Mouse (Mus musculus): ENCODE results near the gene Dnajc15. TPM values are rescaled to one million over a fixed set of nuclear protein-coding genes. Genes with fewer than 3 reads are reported as not detected.

Dnajc15 gene
- polyA plus RNA-seq, 1 experiment = 18.3 TPM

DNA sequence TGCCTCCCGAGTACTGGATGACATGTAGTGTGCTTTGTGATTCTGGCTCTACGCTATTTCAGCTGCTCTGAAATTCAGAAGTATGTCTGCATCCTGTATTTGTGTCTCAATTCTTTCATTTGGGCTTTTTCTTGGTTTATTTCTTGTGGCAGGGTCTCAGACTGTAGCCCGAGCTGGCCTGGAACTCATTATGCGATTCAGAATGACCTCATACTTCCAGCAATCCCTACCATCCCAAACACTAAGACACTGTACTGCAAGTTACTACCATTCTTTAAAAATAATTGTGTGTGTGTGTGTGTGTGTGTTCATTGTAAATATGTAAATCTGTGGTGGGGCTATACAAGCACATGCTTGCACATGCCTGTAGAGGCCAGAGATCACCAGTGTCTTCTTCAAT lies 78.4 kb downstream of the Dnajc15 start:
- no peak for DNase-seq (ENCODE audit: low read depth)

DNA sequence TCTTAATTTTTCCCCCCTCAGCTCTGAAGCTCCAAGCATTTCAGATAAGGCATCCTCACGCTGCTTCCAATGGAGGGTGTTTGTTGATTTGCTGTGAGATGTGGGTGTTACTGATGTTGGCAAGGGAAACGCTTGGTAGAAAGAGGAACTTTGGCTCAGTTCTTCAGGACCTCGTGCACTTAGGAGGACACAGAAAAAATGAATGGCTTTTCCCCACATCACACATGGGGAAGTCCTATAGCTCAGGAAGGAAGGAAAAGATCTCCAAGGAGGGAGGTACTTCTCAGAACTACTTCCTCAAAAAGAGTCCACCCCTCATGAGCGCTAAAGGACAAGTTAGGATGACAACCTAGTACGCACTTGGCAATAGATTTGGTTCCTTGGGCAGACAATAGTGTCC lies 79.7 kb downstream of the Dnajc15 start:
- no peak for DNase-seq (ENCODE audit: low read depth)

DNA sequence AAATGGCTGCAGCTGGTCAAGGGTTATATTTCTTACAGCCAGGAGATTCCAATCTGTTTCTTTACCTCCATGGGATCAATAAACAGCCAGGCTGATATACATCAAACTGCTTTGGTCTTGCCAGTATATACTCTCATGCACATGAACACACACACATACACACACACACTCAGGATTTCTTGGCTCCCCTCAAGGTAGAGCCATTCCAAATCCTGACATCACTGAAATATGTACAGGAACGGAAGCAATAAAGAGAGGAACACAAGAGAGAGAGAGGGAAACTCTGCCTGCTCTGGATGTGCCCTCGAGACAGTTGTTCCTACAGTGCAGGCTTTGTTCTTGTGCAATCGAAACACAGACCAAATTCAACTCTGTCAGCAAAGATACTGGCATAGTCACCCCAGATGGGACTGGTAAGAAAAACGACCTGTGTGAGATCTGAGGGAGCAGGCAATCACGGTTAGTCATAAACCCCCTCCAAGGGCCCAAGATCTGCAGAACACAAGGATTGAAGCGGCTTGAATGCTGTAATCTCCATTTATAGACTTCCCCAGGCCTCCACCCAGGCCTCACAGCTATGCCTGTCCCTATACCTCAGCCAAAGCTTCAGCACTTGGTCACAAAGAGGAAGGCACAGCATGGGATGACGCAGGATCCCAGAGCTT lies 80.5 kb downstream of the Dnajc15 start:
- no peak for DNase-seq (ENCODE audit: low read depth)

DNA sequence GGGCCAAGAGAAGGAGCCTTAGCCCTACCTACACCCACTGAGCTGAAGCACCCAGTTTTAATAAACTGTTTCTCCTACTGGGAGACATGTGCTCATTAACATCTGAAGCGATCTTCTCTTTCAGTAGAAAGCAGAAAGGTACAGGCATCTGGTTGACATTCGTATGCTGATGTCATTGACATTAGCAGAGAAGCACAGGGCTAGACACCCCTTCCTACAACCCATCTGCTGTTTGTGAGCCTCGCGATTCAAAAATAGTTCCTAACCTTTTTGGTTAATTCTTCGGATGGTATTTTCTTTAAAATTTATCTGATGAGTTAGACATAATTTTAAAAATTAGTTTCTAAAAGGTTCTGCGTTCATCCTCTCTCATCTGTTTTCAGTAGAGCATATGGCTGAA lies 81.9 kb downstream of the Dnajc15 start:
- no peak for DNase-seq (ENCODE audit: low read depth)

DNA sequence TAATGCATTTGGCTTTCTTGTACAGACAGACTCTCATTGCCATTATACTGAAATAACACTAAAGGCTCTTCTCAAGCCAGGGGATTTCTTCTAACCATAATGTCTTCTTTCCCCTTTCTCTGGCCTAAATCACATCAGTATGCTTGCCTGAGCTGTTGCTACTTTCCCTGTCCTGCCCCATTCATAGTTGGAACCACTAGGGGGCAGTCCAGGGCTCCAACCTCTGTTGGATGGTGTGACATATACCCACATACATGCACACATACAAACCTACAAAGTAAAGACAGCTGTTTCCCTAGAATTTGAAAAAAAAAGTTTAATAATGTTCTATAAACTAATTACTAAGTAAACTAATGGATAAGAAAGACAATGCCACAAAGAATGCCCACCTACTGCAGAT lies 91.7 kb downstream of the Dnajc15 start:
- DNase-seq (ENCODE audit: low read depth) = no peak

DNA sequence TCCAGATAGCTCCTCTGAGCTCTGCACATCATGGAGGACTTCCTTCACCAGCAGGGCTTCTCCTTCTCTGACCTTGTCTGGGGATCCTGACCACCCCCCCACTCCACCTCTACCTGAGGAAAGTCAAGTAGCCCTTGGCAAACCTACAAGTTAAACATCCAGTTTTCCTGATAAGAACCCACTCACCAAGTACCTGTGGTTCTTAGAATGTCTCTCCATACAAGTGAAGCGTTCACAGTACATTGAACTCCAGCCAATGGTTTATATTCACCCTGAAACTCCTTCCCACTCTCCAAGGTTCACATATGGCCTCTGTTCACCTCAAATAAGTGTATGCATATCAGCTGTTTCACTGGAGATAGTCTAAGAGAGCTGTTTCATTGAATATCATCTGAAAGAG lies 97.6 kb downstream of the Dnajc15 start:
- no peak for DNase-seq (ENCODE audit: low read depth)

DNA sequence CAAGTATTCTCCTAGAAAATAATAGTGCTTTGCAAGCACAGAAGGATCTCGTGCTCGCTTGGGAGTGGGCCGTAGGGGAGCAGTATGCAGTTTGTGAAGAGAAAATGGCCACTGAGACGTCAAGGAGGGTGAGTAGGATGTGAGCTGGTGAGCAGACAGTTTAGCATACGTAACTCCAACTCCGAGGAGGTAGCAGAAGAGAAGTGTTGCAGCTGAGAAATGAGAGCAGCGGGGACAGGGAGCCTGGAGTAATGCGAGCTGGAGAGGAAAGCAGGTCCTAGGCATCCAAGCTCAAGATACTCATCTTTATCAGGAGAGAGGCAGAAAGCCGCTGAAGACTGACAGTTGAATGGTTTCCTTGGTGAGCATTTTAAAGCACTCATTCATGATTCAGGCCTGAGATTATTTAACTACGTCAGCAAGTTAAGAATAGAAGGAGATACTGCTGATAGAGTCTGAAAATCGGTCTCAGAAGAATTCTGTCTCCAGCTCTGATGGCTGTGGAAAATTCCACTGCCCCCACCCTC lies 98.9 kb downstream of the Dnajc15 start:
- DNase-seq (ENCODE audit: low read depth) = no peak

DNA sequence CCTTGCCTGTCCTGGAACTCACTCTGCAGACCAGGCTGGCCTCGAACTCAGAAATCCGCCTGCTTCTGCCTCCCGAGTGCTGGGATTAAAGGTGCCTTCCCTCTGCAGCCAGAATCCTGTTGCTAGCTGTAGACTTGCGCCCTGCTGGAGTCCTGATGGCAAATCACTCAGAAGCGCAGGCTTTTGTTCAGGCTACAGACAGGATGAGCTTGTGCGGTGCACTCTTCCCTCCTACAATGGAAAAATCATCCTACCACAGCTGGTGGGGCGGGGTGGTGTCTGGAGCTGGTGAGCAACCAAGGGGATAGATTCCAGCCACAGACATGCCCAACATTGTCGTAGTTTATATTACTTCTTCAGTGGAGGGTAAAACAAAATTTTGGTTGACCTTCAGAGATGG lies 101.6 kb downstream of the Dnajc15 start:
- DNase-seq (ENCODE audit: low read depth) = no peak

DNA sequence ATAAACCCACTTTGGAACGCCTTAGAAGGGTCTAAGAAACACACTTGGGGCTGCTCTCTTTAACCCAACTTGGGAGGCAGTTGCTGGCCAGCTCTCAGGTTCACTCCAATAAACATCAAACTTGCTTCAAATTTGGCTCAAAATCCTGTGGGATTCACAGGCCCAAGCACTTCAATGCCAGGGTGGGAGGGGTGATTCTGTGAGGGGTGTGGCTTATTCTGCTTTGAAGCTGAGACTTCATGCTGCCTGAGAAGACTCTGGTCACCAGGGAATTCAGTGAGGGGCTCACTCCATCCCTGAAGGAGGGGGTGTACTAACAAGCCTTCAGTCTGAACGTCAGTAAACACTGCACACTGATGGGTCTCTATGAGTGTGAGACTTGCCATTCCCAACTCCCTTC lies 103.3 kb downstream of the Dnajc15 start:
- DNase-seq (ENCODE audit: low read depth) = no peak

Other genes starting within 250 kb of the Dnajc15 start
- 1.8 and 2.7 TPM in 2 replicates for gene Epsti1, start 29.1 kb upstream of the Dnajc15 start, polyA plus RNA-seq (2012; rRNA removed)
- gene Fam216b, start 213.9 kb upstream of the Dnajc15 start, polyA plus RNA-seq (2012; rRNA removed) = 0.62 and 1.2 TPM in 2 replicates

All from gonadal fat pad, adult 2 months (tissue).